Mouse (Mus musculus) urinary bladder, adult 18-20 months (tissue): Measurements from ENCODE around the gene Asb17.
A peak's percentile ranks its signal among the peaks of the same experiment; 100 is the strongest.
"Not testable (repeated sequence)": the region's sequence is repeated elsewhere in the genome, so short reads cannot be mapped to it uniquely, and the experiment has no call there.

Source experiments
- DNase-seq, 2 experiments: peaks; one replicate each; pipeline ENCODE4 v3.0.0; 2022; ENCODE audit warnings: low spot score in 2 of 2, mixed read lengths in 2 of 2

Asb17 gene

DNA sequence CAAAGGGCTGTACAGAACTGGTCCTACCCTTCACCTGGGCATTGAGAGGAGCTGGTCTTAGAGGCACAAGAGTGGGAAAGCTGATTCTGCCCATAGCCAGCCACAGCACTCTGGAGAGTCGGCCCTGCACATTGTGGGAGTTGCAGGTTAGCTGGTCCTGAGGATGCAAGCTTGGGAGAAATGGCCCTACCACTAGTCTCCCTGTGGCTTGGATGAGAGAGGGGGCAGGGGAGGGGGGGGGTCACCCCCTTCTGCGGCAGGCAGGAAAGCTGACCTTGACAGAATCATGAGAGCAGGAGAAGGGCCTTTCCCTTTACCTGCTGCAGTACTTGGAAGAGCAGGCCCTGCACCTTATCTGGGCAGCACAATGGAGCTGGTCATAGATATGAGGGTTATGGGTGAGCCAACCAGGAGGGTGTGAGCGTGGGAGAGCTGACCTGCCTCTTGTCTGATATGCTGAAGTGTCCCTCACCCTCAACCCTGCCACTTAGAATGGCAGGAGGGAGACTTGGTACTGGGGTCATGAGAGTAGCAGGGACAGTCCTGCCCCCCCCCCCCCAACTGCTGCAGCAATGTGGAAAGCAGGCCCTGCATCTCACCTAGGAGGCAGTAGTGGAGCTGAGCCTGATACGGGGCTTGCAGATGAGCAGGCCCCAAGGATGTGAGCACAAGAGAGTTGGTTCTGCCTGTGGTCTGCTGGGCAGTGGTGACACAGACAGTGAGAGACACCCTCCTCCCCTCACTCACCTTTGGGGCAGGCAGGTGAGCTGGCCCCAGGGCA lies 11.9 kb upstream of the Asb17 start:
- DNase-seq: no peak

GRCm38 (mm10) chr3:153832654-153832945 lies 11.4 kb upstream of the Asb17 start:
- DNase-seq: no peak

- no peak for DNase-seq
Measured at GRCm38 (mm10) chr3:153834071-153834470, 9.9 kb upstream of the Asb17 start.

DNA sequence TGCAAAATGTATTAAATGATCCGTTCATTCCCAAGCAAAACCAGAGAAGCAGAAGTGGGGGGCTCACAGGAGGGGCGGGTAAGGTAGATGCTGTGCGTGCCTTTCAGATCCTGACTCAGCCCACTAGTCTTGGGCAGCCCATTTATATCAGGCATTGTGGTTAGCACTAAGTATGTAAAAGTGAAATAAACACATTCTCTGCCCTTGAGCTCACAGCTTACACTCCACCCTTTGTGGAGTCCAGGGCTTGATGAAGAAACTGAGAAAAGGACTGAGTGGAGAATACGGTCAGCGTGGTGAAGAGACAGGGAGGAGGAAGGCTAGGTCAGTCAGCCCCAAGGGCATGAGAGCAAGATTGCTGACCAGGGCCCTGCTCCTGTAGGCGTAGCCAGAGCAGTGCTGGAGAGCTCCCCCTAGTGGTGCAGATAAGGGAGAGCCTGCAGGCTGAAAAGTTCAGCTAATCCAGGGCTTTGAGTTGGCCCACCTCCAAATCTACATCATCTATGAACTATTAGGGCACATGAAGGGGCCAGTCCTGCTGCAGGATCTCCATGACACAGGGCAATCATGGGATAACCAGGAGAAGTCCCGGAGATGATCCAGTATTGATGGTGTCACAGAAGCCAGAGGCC lies 8.4 kb upstream of the Asb17 start:
- DNase-seq: peak; percentile 28 to 43

DNA sequence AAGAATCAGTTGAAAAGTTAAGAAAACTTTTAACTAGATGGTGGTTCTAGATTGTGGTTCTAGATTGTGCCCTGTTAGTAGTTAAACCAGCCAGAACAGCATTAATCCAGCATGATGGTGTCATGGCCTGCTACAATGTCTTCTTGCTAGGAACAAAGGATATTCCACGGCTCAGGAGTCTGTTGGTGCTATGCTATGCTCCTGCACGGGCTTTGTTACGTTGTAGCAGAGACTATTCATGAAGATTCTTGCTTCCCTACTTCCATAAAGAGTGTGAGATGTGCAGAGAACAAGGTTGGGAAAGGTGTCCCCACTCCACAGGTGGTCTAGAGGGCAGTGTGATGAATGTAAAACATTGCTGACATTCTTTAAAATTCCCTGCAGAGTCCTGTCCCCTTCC lies 7.7 kb upstream of the Asb17 start:
- DNase-seq: no peak

GRCm38 (mm10) chr3:153837593-153837992 lies 6.4 kb upstream of the Asb17 start:
- DNase-seq: no peak

DNA sequence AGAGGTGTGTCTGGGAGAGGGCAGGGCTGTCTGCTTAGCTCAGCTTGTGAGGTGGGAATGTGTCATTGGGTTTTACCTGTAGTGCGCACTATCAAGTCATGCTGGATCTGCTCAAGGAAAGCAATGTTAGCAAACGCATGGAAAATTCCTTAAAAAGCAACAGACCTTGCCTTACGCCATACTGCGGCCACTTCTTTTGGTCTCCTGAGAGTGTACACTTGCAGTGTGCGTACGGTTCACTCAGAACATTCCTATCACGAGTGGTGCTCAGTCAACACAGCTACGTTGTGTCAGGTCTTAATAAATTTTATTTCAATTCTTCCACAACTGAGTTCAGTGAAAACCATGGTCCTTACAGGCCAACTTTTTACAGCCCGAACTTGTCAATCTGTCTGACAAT lies 748 bp downstream of the Asb17 start:
- DNase-seq: no peak

DNA sequence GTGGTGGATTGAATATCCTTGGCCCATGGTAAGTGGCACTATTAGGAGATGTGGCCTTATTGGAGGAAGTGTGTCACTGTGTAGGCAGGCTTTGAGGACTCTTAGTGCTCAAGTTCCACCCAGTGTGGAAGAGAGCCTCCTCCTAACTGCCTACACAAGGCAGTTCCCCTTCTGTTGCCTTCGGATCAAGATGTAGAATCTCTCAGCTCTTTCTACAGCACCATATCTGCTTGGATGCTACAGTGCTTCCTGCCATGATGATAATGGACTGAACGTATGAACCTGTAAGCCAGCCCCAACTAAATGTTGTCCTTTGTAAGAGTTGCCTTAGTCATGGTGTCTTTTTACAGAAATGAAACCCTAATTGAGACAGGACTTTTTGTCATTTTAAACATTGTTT lies 1.5 kb downstream of the Asb17 start:
- DNase-seq: no peak

DNA sequence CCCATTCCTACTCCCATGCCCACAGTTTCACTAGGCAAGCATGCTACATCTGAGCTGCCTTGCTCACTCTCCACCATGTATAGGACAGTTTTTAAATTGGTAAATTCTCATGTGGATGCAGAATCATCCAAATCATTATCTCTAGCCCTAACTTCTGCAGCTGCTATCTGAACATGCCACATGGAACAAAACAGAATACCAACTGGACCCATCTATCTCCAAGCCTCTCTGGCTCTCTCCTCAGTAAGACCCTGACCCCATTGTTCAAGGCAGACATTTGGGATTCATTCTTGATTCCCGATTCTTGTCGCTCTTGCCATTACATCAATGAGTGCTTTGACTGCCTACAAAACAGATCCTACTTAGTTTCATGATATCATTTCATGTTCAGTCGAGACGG lies 2.1 kb downstream of the Asb17 start:
- no peak for DNase-seq

DNA sequence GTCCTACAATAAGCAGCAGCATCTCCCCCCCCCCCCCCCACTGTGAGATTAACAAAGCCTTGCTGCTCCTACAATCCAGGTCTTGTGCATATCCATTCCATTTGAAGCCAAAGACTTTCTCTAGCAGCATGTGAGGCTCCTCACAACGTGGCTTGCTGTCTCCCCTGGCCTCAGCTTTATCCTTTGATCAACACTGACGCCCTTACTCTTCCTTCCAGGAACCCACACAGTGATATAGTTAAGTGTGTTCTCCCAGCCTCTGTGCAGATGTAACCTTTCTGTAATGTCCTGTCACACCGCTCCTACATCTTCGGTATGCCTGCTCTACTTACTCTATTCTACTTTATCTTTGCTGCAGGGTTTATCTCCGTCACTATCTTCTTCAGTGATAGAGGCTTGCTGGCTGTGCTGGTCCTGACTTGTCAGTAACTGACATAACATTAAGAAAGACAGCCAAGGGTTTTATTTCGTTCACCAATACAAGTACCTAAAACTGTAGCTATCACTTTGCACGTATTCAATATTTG lies 3.3 kb downstream of the Asb17 start:
- DNase-seq: no peak

DNA sequence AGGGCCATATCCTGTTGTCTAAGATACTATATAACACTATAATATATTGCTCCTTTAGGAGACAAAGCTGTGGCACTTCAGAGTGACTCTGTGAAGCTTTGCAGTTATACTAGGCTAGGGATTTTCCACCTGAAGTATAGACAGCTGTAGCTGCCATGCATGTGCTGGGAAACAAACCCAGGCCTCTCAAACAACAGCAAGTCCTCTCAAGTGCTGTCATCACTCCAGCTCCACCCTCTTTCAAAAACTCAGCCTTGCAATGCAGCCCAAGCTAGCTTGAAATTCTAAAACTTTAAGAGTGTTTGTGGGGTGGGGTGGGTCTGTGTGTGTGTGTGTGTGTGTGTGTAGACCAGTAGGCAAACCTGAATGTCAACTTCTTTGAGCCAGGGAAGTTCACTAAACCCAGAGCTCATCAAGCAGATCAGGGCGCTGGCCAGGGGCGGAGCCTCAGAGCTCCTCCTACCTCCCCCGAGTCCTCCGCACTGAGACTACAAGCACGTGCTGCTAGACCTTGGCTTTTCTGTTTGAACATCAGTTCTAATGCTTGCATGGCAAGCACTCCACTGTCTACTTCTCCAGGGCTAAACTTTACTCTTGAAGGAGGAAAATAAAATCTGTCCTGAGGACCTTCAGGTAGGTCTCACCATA lies 5.5 kb downstream of the Asb17 start:
- DNase-seq: peak; percentile 7 to 20

DNA sequence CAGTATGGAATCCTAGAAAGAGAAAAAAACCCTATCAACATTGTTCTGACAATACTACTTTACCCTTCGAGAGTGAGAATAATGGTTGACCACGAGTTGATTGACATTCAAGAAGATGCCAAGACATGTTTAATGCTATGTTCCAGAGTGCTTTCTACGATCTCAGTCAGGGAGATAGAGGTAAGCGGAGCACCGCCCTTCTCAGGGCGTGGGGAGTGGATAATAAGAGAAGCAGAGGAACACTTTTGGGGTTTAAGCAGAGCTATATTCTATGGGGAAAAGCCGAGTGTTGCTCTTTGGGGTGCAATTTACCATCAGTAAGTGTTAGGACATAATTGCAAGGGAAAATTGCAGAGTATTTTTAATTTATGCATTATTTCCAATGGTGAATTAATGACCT lies 6.8 kb downstream of the Asb17 start:
- no peak for DNase-seq

DNA sequence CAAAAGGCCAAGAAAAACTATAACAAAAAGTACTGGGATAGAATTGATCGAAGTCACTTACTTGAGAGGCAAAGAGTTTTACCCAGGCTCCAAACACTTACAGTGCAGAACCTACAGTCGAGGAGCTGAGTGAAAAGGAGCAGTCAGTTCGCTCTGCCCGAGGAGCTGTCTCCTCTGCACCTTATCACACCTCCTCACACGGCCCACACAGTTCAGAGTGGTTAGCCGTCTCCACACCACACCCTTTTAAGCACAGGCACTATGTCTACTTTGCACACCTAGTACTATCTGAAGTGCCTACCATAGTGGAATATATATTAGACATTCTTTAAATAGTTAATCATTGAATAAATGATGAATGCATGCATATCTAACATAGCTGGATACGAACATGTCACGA lies 8.3 kb downstream of the Asb17 start:
- no peak for DNase-seq

GRCm38 (mm10) chr3:153858350-153859001 lies 14.5 kb downstream of the Asb17 start:
- DNase-seq: no peak

GRCm38 (mm10) chr3:153860392-153860791 lies 16.4 kb downstream of the Asb17 start:
- DNase-seq: not testable (repeated sequence)

DNA sequence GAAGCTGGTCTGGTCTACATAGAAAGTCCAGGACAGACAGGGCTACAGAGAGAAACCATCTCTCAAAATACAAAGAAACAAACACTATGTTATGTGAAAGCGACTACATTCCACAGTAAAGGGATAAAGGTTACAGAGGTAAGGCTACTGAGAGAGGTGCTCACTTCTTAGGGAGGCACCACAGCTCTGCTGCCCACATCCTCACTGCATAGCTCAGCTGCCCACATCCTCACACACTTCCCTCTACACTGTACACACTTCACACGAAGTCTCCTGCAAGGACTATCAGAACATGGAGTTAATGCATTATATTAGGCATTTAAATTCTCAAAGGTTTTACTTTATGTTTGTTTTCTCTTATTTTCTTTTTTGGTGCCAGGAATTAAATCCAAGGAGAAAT lies 19.8 kb downstream of the Asb17 start:
- DNase-seq: no peak

DNA sequence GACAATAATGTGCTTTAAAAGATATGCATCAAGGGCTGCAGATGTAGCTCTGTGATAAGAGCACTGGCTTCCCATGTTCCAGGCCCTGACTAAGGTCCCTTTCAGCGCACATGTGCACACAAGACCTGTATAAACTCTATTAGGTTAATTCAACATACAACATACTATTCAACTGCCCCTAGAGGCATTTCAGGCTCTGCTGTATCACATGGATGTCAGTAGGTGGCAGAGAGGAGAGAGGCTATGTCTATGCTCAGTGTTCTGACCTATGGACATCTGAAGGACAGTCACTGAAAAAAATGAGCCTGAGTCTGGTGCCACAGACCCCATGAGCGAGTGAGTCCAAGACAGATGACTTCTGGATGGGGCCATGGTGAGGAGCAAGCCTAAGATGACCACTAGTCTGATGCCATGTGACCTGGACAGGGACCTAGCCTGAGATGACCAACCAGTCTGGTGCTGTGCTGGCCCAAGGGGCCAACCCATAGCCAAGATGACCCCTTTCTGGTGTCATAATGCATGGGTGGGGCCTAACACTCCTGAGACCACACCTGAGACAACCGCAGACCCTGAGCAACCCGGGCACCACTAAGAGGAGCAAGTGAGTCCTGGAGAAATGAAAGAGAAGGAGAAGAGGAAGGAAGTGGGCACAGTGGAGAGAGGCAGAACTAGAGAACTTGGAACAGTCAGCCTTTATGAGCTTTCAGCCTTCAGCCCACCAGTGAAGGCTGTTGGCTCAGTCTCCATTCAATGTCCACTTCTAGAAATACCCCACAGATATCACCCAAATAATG lies 20.8 kb downstream of the Asb17 start:
- DNase-seq: no peak

- no peak for DNase-seq
Measured at GRCm38 (mm10) chr3:153867149-153868136, 23.4 kb downstream of the Asb17 start.

DNA sequence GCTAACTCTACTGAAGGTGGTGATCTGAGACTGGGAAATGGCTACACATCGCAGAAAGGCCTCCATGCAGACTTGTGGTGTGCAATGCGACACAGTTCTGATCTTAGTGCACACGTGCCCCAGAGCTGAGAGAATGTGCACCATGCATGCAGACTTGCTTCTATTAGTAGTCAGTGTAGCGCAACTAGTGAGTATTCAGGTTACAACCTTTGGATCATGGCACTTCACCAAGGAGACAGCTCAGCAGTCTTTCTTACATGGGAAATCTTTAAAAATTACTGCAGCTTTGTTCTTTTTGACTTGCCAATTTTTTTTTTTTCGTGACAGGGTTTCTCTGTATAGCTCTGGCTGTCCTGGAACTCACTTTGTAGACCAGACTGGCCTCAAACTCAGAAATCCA lies 27.4 kb downstream of the Asb17 start:
- no peak for DNase-seq

DNA sequence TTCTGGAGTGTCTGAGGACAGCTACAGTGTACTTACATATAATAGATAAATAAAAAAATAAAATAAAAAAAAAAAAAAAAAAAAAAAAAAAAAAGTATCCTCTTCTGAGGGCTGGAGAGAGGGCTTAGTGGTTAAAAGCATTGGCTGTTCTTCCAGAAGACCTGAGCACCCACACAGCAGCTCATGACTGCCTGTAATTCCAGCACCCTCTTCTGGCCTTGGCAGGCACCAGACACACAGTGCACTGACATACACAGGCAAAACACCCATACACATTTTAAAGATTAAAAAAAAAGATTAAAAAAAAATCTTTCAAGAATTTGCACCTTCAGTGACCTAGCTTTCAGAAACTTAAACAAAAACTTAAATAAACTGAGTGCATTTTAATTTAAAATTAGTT lies 42.3 kb downstream of the Asb17 start:
- no peak for DNase-seq
